Mouse (Mus musculus): Measurements from ENCODE around the gene Adamts12.

The Adamts12 gene

GRCm38 (mm10) chr15:11241288-11241687 is 176.7 kb downstream of the Adamts12 start:
- H3K4me1 ChIP-seq (replicated peaks; ENCODE audit: low read depth, low read length): no peaks in the 10 kb centered on the region
- TF ChIP-seq POU5F1 (IDR thresholded peaks at IDR 0.05; ENCODE audit: borderline replicate concordance, low read length) (no peak), CTCF (conservative IDR thresholded peaks at IDR 0.05; ENCODE audit: low read length) (no peak), NANOG (IDR thresholded peaks at IDR 0.05; ENCODE audit: borderline replicate concordance, low read length) (no peak)
- H3K9me3 ChIP-seq (ENCODE audit: low read length): no peaks in the 10 kb centered on the region; the same call in 1 of the 2 replicates
- no peak overlapping the region for H3K4me3 ChIP-seq (replicated peaks; ENCODE audit: low read length)
- no peaks in the 10 kb centered on the region for H3K36me3 ChIP-seq (ENCODE audit: insufficient read depth, low read length)
- no peaks in the 10 kb centered on the region for H3K27me3 ChIP-seq (ENCODE audit: insufficient read depth, low read length)

DNA sequence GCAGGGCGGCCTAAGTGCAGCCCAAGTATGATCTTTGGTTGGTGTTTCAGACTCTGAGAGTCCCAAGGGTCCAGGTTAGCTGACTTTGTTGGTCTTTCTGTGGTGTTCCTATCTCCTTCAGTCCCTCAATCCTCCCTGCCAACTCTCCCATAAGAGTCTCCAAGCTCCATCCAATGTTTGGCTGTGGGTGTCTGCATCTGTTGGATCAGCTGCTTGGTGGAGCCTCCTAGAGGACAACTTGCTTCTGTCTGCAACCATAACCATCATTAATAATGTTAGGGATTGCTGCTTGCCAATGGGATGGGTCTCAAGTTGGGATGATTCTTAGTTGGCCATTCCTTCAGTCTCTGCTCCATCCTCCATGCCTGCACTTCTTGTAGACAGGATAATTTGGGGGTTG is 181.8 kb downstream of the Adamts12 start:
- Histone ChIP-seq H3K4me1 (replicated peaks; ENCODE audit: low read depth, low read length) (no peaks in the 10 kb centered on the region), H3K27me3 (ENCODE audit: insufficient read depth, low read length) (no peaks in the 10 kb centered on the region), H3K36me3 (ENCODE audit: insufficient read depth, low read length) (no peaks in the 10 kb centered on the region), H3K9me3 (ENCODE audit: low read length) (peaks cover 6% of the 10 kb centered on the region; the same call in 1 of the 2 replicates), H3K4me3 (replicated peaks; ENCODE audit: low read length) (no peak overlapping the region)
- TF ChIP-seq POU5F1 (IDR thresholded peaks at IDR 0.05; ENCODE audit: borderline replicate concordance, low read length) (no peak), CTCF (conservative IDR thresholded peaks at IDR 0.05; ENCODE audit: low read length) (no peak), NANOG (IDR thresholded peaks at IDR 0.05; ENCODE audit: borderline replicate concordance, low read length) (no peak)

DNA sequence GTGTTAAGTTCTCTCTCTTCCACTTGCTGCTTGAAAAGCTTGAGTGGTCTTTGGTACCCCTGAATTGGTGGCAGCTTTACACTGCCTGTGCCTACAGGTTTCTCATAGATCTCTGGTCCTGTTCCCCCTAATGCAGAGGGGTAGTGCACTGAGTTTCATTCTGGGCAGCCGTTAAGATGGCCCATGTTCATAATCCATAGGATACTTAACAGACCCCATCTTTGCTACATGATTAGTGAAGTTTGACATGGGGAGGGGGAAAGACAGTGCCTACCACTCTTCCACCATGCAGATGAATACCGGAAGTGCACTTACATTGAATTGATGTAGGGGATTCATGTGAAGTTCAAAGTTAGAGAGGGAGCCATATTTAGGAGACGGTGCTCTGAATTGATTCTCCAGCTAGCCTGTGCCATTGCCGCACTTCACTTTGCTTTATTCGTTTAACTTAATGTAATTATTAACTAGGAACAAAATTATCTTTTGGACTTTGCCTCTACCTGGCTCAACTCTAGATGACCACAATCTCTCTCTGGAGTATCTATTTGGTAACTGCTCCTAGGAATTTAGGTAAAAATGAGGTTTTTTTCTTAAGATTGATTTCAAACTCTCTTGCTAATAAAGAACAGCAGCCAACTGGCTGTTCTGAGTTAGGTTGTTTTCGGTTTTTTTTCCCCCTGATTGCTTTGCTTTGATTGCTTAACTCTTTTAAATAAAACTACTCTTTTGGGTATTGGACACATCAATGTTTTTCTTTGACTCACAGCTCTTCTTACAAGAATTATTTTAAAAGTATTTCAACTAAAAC is 214.9 kb downstream of the Adamts12 start:
- H3K9me3 ChIP-seq (ENCODE audit: low read length): no peaks in the 10 kb centered on the region
- TF ChIP-seq POU5F1 (IDR thresholded peaks at IDR 0.05; ENCODE audit: borderline replicate concordance, low read length): no peak
- TF ChIP-seq NANOG (IDR thresholded peaks at IDR 0.05; ENCODE audit: borderline replicate concordance, low read length): no peak
- TF ChIP-seq CTCF (conservative IDR thresholded peaks at IDR 0.05; ENCODE audit: low read length): no peak
- H3K36me3 ChIP-seq (ENCODE audit: insufficient read depth, low read length): no peaks in the 10 kb centered on the region
- H3K27me3 ChIP-seq (ENCODE audit: insufficient read depth, low read length): no peaks in the 10 kb centered on the region
- no peaks in the 10 kb centered on the region for H3K4me1 ChIP-seq (replicated peaks; ENCODE audit: low read depth, low read length)
- no peak overlapping the region for H3K4me3 ChIP-seq (replicated peaks; ENCODE audit: low read length)

DNA sequence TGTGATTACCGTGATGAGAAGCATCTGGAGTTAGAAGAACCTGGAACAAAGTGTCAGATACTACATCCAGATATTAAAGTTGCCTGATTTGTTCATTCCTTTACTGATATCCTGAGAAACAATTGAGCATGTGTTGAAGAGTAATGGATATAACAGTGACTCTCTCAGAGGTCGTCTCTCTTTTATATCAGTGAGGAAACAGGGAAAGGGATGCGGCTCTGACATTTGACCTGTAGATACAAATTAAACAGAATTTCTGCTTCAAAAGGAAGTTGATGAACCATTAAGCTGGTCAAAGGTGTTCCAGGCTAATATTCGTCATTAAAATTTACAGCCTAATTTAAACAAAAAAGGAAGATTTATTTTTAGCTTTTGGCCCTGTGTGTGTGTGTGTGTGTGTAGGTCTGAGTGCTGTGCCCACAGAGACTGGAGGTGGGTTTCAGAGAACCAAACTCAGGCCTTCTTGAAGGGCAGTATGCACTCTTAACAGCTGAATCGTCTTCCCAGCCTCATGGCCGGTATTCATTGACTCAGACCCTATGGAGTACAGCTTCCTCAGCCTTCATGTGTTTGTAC is 216.2 kb downstream of the Adamts12 start:
- Histone ChIP-seq H3K4me3 (replicated peaks; ENCODE audit: low read length) (no peak overlapping the region), H3K36me3 (ENCODE audit: insufficient read depth, low read length) (no peaks in the 10 kb centered on the region), H3K27me3 (ENCODE audit: insufficient read depth, low read length) (no peaks in the 10 kb centered on the region), H3K4me1 (replicated peaks; ENCODE audit: low read depth, low read length) (no peaks in the 10 kb centered on the region), H3K9me3 (ENCODE audit: low read length) (no peaks in the 10 kb centered on the region)
- TF ChIP-seq POU5F1 (IDR thresholded peaks at IDR 0.05; ENCODE audit: borderline replicate concordance, low read length) (no peak), CTCF (conservative IDR thresholded peaks at IDR 0.05; ENCODE audit: low read length) (no peak), NANOG (IDR thresholded peaks at IDR 0.05; ENCODE audit: borderline replicate concordance, low read length) (no peak)

- no peak for TF ChIP-seq POU5F1 (IDR thresholded peaks at IDR 0.05; ENCODE audit: borderline replicate concordance, low read length)
- no peak for TF ChIP-seq CTCF (conservative IDR thresholded peaks at IDR 0.05; ENCODE audit: low read length)
- no peak for TF ChIP-seq NANOG (IDR thresholded peaks at IDR 0.05; ENCODE audit: borderline replicate concordance, low read length)
- Histone ChIP-seq H3K4me3 (replicated peaks; ENCODE audit: low read length) (no peak overlapping the region), H3K9me3 (ENCODE audit: low read length) (no peaks in the 10 kb centered on the region), H3K4me1 (replicated peaks; ENCODE audit: low read depth, low read length) (no peaks in the 10 kb centered on the region), H3K36me3 (ENCODE audit: insufficient read depth, low read length) (no peaks in the 10 kb centered on the region), H3K27me3 (ENCODE audit: insufficient read depth, low read length) (no peaks in the 10 kb centered on the region)
These were observed 218.6 kb downstream of the Adamts12 start for GRCm38 (mm10) chr15:11283171-11283570.

DNA sequence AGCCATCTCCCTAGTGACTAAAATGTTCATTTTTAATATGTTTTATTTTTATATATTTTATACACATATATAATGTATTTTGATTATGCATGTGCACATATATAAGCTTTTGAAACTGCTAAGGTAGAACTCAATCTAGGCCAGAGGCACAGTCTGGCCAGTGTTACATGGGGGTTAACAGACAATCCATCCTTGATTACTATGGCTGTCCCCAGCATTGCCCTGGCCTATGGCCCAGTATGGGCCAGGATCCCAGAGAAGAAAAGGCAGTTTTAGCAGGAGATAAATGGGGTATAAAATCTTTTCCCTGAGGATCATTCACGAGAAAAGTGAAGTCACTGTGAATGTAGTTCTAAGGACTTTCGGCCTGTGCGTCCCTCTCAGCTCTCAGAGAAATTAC is 223.2 kb downstream of the Adamts12 start:
- Histone ChIP-seq H3K36me3 (ENCODE audit: insufficient read depth, low read length) (no peaks in the 10 kb centered on the region), H3K4me3 (replicated peaks; ENCODE audit: low read length) (no peak overlapping the region), H3K4me1 (replicated peaks; ENCODE audit: low read depth, low read length) (no peaks in the 10 kb centered on the region), H3K27me3 (ENCODE audit: insufficient read depth, low read length) (no peaks in the 10 kb centered on the region), H3K9me3 (ENCODE audit: low read length) (no peaks in the 10 kb centered on the region)
- TF ChIP-seq NANOG (IDR thresholded peaks at IDR 0.05; ENCODE audit: borderline replicate concordance, low read length) (no peak), POU5F1 (IDR thresholded peaks at IDR 0.05; ENCODE audit: borderline replicate concordance, low read length) (no peak), CTCF (conservative IDR thresholded peaks at IDR 0.05; ENCODE audit: low read length) (no peak)

GRCm38 (mm10) chr15:11292246-11292645 is 227.7 kb downstream of the Adamts12 start:
- no peaks in the 10 kb centered on the region for H3K27me3 ChIP-seq (ENCODE audit: insufficient read depth, low read length)
- H3K4me3 ChIP-seq (replicated peaks; ENCODE audit: low read length): no peak overlapping the region
- H3K9me3 ChIP-seq (ENCODE audit: low read length): no peaks in the 10 kb centered on the region
- H3K4me1 ChIP-seq (replicated peaks; ENCODE audit: low read depth, low read length): no peaks in the 10 kb centered on the region
- TF ChIP-seq CTCF (conservative IDR thresholded peaks at IDR 0.05; ENCODE audit: low read length): no peak
- no peak for TF ChIP-seq NANOG (IDR thresholded peaks at IDR 0.05; ENCODE audit: borderline replicate concordance, low read length)
- no peak for TF ChIP-seq POU5F1 (IDR thresholded peaks at IDR 0.05; ENCODE audit: borderline replicate concordance, low read length)
- no peaks in the 10 kb centered on the region for H3K36me3 ChIP-seq (ENCODE audit: insufficient read depth, low read length)

GRCm38 (mm10) chr15:11295016-11295415 is 230.4 kb downstream of the Adamts12 start:
- TF ChIP-seq NANOG (IDR thresholded peaks at IDR 0.05; ENCODE audit: borderline replicate concordance, low read length) (no peak), POU5F1 (IDR thresholded peaks at IDR 0.05; ENCODE audit: borderline replicate concordance, low read length) (no peak), CTCF (conservative IDR thresholded peaks at IDR 0.05; ENCODE audit: low read length) (no peak)
- Histone ChIP-seq H3K9me3 (ENCODE audit: low read length) (no peaks in the 10 kb centered on the region), H3K4me1 (replicated peaks; ENCODE audit: low read depth, low read length) (no peaks in the 10 kb centered on the region), H3K27me3 (ENCODE audit: insufficient read depth, low read length) (no peaks in the 10 kb centered on the region), H3K36me3 (ENCODE audit: insufficient read depth, low read length) (no peaks in the 10 kb centered on the region), H3K4me3 (replicated peaks; ENCODE audit: low read length) (no peak overlapping the region)

Measured in E14TG2a.4 (cell line).